Mouse (Mus musculus) common myeloid progenitor, adult 5-6 weeks (primary cell): ENCODE measurements at regions not wholly inside any gene's neighbourhood (a gene's known extent, or its start where the extent isn't known, plus 50 kb on each side); places are given as distances from the start of the nearest gene placed in this dataset.

Experiments used
- ATAC-seq: replicated peaks from 2 replicates; pipeline ENCODE4 v1.8.0; 2016; ENCODE audit warnings: low read depth, mild to moderate bottlenecking, moderate TSS enrichment, inconsistent platforms; ENCODE audit not compliant: poor library complexity, severe bottlenecking

DNA sequence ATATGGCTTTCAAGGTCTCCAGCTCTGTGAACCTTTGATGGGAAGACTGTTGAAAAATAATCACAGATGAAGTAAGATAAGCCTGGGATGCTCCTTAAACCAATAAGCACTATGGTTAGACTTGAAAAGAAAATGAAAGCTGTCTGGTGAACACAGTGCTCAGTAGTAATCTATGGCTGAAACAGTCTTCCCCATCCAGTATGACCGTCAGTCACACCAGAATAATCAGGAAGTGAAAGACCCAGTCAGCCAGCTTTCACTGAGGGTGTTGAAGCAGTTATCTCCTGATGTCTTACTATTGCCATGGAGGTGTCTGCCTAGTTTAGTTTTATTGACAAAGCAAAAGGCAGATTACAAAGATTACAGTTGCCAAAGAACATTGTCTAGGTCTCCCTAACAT, 155.2 kb upstream of the Kbtbd8 start:
- ATAC-seq: peak; percentile 76

DNA sequence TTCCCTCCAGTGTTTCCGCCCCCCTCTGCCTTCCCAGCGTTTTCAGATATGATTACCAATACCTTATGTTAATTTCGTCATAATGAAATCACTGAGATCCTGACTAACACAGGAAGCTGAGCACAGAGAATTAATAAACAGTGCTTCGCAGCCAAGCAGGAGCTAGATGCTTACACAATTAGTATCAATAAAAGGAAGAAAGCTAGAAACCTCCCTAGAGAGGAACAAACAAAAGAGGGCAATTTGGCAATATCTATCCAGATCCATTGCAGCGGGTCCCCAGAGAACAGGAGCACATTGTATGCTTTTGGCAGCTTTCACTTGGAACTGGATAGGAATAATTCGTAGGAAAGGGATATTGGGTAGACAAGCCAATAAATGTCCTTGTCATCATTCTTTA, 159.1 kb upstream of the Kbtbd8 start:
- no peak for ATAC-seq

DNA sequence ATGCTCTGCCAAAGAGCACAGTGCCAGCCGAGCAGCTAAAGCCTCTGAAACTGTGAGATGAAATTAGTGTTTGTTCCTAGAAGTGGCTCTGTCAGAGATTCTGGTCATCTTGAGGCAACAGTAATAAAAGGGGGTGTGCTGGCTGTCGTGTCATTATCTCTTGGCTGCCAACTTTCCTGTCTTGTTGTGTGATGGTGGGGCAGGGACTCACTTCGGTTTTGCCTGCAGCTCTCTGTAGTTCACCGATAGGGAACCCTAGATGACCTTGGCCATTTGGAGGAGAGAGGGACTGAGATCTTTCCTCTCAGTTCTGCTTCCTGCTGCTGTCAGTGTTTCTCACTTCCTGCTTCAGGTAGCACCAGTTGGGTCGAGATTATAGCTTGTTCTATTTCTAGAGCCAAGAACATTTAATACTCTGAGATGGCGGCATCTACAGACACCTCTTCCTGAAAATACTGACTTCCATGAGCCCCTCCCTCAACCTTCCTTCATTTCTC, 159.8 kb upstream of the Kbtbd8 start:
- 0 out of 2 replicates have a peak, but pooled peaks have one; percentile 16 for ATAC-seq

DNA sequence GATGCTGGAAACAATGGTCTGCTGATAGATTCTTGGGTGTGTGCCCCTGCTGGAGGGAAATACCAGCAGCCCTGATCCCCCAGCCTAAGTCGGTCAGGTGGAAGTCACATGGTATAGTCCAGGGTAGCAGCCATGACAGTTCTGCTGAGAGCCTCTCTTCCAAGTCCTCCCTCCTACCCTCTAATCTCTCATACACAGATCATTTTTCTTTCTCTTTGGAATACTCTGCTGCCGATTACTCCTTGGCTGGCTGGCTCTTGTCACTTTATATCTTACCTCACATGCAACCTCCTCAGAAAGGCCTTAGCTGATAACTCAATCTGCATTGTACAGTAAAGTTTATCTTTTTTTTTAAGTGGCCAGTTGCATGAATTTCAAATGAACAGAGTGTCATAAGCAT, 162.5 kb upstream of the Kbtbd8 start:
- ATAC-seq: peak; percentile 87

DNA sequence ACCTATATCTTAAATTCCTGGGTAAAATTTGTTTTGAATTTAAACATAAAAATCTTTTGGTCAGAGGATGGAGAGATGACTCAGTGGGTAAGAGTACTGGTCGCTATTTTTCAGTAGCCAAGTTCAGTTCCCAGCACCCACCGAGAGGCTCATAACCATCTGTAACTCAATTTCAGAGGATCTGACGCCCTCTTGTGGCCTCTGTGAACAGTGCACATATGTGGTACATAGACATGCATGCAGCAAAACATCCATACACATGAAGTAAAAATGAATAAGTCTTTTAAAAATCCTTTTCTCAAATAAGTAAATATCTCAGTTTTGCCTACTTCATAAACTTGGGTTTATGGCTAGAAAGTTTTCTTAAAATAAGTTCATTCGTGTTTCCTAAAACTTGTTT, 163.4 kb upstream of the Kbtbd8 start:
- no peak for ATAC-seq

DNA sequence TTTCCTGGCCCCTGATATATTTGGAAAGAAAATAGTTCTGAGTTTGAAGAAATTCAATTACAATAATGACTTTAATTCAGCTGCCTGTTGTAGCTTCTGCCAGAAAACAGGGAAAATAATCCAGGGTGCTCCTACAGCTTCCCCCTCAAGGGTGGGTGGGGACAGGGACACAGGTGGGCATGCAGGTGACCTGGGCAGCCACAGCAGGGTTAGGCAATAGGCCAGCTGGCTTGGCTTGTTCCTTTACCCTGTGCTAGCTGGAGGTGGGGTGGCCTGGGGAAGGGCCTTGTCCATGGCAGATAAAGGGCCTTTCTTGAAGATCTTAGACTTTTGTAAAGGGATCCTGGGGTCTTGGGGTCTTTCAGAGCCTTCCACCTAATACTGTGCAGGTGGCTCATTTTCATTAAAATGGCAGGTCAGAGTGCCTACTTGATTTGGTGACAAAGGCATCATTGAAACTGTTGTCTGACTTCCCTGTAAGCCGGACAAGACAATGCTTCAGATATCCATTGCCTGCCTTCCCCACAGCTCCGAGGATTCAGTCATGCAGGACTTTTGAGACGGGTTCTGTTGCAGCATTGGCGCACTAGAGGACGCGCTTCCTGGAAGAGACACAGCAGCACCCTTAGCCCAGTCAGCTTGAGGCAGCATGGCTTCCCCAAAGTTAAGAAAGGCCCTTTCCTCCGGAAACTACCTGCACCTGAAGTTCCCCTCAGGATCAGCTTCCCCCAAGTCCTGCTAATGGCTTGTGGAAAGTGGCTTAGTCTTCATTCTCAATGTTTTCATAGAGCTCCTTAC, 164.9 kb upstream of the Kbtbd8 start:
- no peak for ATAC-seq

DNA sequence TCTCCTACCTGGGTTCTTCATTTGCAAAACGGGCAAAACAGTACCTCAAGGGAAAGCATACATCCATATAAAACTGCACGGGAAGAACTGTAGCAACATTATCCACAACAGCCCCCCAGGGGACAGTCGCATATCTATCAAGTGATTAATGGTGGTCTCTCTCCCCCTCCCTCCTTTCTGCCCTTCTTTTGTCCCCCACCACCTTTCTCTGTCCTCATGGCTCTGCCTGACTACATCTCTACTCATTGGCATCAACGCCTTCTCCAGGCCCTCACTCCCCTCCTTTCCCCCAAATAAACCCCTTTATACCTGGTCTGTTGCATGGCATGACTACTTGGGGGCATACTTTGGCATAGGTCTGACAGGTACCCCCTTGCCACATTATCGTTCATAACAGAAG, 166.1 kb upstream of the Kbtbd8 start:
- no peak for ATAC-seq

DNA sequence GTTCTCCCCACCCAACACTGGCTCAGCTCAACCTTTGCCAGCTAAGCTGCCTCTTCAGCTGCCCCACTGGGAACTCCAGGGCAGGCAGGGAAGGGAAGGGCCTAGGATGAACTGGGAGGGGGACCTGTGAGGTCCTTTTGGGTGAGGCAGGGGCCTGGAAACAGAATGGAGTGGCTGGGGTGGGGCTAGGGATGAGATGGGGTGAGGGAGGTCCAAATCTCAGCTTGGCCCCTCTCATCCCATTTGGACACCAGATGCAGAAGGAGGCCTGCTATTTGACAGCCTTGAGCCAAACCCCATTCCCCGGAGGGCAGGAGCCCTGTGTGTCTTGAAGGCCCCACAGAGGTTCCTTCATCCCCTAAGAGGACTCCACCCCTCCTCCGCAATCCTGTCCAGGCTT, 166.7 kb upstream of the Kbtbd8 start:
- ATAC-seq: no peak

DNA sequence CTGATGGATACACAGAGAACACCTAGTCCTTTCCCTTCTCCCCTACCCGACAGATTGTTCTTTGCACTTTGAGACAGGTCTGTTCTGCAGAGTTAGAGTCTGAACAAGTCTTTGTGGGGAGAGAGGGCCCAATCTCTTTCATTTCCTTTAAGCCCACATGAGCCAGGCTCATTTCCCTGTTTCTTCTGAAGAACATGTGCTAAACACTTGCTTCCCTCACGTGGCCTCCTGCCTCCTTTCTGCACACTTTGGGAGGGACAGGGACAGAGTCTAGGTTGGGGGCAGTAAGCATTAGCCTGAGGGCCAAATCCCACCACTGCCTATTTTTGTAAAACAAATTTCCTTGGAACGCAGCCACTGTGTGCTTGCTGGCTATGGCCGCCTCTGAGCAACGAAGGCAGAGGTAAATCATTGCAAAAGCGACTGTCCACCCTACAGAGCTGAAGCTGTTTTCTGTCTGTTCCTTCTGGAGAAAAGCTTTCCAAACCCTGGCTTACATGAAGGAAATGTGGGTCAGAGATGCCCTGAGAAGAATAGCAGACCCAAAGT, 170.6 kb upstream of the Kbtbd8 start:
- peak; percentile 57; the same call in 1 of the 2 replicates for ATAC-seq

DNA sequence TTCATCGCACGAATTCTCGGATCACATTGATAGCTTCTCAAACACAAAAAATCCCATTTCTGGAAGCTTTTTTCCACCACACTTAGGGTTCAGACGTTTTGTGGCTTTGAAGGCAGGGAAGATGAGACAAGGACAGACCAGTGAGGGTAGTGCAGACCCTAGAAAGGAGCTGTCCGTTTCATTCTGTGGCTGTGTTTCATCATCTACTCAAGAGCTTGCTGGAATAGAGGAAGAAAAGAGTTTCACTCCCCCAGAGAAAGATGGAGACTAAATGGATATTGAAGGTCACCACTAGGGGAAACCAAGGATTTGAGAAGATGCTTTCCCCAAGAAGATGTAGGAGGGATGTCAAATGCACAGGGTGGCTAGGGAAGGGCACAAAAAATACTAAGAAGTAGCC, 171.3 kb upstream of the Kbtbd8 start:
- ATAC-seq: peak; percentile 64

DNA sequence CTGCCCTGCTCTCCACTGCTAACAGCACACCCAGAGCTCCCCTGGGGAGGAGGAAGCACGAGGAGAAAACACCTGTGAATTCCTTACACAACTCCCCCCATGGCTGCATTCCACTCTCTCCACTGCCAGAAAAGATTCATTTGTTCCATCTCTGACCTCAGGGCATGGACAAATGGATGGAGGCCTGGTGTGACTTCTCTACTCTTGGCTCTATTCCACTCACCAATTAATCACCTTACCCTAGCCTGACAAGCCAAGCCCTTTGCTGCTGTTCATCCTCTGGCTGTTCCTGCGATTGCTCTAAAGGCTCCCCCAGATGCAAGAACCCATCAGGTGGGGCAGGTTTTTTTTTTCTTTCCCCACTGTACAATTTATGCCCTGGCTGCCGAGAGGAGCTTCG, 172.8 kb upstream of the Kbtbd8 start:
- no peak for ATAC-seq

DNA sequence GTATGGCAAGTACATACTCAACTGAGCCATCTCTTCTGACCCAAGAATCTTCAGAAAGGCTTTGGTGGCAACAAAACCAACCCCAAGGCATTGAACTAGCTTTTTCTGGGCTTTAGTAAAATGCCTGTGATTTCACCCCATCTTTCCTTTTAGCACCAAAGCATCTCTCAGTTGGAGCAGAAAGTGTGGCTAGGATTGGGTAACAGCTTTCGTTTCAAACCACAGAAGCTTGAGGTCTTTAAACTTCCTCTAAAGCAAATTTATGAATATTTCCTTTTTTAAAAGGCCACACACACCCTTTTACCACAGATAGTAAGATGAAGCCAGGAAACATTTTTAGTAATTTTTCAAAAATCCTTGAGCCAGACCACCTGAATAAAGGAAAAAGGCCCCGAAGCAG, 178.1 kb upstream of the Kbtbd8 start:
- ATAC-seq: peak; percentile 84

DNA sequence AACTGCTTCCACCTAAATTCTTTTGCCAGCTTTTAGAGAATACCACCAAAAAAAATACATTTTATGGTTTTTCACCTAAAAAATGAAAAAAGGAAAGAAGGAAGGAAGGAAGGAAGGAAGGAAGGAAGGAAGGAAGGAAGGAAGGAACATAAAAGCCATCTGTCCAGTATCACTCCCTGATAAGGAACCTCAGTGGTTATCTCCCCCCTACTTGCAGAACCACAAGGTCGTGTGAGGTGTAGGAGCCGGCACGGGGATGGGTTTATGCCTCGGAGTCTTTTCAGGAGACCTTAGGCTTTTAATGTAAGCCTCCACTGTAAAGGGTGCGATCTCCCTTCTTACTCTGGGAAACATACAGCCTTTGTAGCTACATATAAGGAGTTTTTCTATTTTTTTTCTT, 180.8 kb upstream of the Kbtbd8 start:
- ATAC-seq: 0 out of 2 replicates have a peak, but pooled peaks have one; percentile 36

DNA sequence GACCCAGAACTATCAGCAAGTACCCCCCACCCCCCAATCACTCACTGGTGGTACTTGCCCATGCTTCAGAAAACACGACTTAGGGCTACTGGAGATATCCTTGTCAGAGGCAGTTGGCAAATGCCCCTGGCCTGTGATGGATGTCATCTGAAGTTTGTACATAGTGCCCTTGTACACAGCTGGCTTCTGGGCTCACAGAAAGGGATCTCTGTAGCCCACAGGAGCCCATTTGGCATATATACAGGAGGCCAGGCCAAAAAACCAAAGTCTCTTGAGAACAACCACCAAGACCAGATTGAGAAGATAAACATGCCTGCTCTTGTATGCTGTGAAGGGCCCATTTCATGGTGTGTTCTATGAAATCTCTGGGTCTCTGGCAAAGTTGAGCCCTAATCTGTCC, 181.3 kb upstream of the Kbtbd8 start:
- ATAC-seq: no peak

DNA sequence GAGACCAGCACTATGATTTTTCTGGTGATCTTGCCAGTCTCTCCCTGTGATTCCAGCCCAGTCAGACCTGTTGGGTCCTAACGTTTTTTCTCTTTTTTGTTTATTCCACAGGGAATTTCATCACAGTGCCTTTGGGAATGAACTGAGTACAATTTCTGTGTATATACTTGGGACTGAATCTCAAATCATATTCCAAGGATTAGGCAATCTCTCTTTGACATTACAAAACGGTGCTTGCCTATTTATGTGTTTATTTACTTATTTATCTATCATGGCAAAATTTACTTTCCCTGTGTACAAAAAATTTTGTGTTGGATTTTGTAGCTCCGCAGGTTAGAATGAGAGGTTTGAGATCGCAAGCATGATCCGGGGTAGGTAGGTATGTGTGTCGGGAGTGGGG, 189.2 kb upstream of the Kbtbd8 start:
- no peak for ATAC-seq

DNA sequence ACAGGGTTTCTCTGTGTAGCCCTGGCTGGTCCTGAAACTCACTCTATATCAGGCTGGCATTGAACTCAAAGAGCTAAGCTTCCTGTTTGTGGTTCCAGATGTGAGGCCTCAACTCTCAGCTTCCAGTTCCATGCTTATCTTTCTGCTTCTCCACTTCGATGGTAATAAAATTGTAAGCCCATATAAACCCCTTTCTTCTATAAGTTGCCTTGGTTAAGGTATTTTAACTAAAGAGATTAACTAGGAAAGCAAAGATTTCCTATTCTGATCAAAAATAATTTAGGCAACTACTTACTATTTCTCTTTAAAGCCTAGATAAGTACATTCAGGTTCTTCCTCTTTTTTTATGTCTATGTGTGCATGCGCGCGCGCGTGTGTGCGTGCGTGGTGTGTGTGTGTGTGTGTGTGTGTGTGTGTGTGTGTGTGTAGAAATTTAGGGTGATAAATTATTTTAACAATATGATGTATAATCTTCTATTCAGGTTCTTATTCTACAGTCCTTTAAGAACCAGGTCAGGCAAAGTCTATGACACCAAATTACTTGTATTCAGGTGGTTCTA, 190.3 kb upstream of the Kbtbd8 start:
- ATAC-seq: peak; percentile 74

DNA sequence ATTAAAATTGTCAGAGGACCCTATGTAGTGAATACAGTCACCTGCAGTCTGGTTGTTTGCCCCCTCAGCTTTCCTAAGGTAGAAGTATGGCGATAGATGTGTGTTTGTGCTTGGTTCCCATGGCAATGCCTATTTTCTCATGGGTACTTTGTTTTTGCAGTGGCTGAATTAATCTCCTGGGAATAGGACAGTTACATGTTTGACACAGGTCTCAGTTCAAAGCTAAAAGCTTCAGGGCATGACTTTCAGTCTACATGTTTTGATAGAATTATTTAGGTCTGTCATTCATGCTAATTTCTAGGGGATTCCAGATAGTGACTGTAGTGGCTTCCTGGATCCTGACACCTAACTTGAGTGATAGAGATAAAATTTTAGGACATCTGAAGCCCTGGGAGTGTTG, 191.6 kb upstream of the Kbtbd8 start:
- ATAC-seq: no peak

DNA sequence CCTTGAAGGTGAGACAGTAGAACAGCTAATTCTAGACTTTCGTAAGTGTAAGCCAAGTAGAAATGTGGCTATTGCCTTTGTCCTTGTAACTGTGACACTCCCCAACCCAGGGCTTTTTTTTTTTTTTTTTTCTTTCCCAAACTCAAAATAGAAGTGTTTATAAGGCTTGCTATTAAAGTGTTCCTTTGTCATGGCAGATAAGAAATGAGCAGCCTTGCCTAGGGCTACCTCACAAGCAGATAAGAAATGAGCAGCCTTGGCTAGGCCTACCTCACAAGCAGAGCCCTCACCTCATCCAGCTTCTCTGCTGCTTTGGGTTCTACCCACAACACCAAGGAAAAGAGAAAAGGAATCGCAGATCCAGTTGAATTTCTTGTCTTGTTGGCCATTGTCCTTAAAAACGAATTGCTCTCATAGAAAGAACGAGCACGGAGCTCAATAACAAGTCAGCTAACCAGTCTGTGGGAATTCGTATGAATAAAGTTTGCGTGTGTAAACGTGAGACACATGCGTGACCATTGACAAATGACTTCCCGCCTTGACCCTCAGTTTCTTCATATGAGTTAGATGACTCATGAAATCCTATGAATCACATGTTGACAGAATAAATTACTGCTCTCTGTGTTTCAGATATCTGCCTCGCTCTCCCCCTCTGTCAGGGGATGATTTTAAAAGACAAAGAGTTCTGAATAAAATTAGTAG, 192.6 kb upstream of the Kbtbd8 start:
- ATAC-seq: 0 out of 2 replicates have a peak, but pooled peaks have one; percentile 12

DNA sequence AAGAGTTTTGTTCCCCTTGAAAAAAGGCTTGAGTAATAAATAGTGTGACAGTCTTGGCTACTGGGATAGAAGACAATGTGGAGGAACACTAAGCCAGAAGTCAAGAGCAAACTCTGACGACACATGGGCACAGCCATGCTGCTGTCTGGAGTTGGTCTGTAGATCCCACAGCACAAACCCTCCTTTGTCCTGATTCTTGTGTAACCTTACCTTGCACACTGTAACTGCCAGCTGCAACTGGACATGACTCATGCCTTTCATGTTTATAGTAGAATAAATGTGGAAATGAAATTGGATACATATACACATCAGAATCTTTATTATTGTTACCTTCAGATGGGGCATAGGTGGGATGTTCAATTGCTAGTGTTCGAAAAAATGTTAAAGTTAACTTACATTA, 195.3 kb upstream of the Kbtbd8 start:
- ATAC-seq: no peak

DNA sequence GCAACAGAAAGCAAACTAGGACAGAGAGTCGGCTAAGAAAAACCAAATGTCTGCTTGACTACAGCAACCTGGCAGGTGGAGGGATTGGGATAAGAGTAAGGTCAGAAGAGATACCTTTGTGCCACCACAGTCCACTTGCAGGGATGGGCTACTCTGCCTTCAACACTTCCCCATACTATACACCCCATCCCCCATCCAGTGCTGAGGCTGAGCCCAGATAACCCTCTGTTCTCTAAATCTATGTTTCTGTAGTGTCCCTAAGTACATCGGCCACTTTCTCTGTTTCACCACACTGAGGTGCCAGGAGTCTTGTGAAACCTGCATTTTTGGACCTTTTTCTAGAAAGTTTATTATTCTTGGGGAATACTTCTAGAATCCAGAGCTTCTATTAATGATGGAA, 196.3 kb upstream of the Kbtbd8 start:
- ATAC-seq: no peak

DNA sequence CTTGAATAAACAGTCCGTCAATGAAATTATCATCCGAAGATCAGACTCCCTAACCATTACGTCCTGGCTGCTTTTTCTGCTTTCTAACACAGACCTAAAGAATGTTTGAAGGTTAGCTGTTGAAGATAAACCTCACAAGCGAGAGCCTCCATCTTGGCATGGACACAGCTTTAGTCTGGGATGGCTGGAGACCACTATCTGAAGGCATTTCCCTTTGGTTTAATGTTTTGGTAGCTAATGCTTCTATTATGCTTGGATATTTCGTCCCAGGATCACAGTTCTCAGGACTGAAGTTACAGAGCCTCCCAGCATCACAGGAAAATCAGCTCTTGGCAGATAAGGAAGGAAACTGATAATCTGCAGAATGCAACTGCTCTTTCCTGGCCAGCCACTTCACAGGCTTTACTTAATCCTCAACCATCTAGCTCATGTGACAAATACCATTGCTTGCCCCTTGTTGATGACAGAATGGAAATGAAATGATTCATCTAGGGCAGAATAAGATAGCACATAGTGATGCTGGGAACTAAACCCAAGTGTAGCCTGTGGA, 197.8 kb upstream of the Kbtbd8 start:
- peak; percentile 34; the same call in 1 of the 2 replicates for ATAC-seq
